ENCODE assay signal across 24 mouse cellular contexts in genomic region chr19:3611730-3612129, GRCm38 (mm10). TPM values are rescaled to one million over a fixed set of nuclear protein-coding genes. Genes with fewer than 3 reads are reported as not detected.
DNase-seq lines count a peak whose midpoint lies in the region; ATAC-seq lines count a peak whose summit lies in the region.
"Had no signal": no experiment of that assay in that cellular context is flagged by ENCODE, and none has a peak within 500 bp of the region (broad histone marks: within the 10 kb centered on the region; RNA-seq: fewer than 3 reads in every experiment).

No protein-coding gene starts in this region.

- H3K4me1 ChIP-seq in embryonic facial prominence, embryonic 15.5 days, result no peaks in the 10 kb centered on the region
- no peaks in the 10 kb centered on the region for H3K4me1 ChIP-seq in embryonic facial prominence, embryonic 10.5 days
- no peaks in the 10 kb centered on the region for H3K4me1 ChIP-seq in midbrain, embryonic 11.5 days (ENCODE audit: control insufficient read depth, insufficient read depth, low read length)
- H3K4me1 ChIP-seq in midbrain, embryonic 15.5 days, result no peaks in the 10 kb centered on the region
- H3K4me1 ChIP-seq in lung, embryonic 16.5 days (replicated peaks; ENCODE audit: control insufficient read depth, insufficient read depth, low read length), result peaks cover 4% of the 10 kb centered on the region; the same call in 1 of the 2 replicates
- H3K4me1 ChIP-seq: forebrain, embryonic 15.5 days; midbrain, embryonic 13.5 days; neural tube, embryonic 13.5 days had no signal

- no peak overlapping the region for H3K4me2 ChIP-seq in embryonic facial prominence, embryonic 15.5 days (replicated peaks)
- H3K4me2 ChIP-seq in midbrain, embryonic 11.5 days, result no peak overlapping the region
- no peak overlapping the region for H3K4me2 ChIP-seq in midbrain, embryonic 15.5 days
- H3K4me2 ChIP-seq in lung, embryonic 16.5 days (ENCODE audit: low read depth, low read length), result no peak overlapping the region
- H3K4me2 ChIP-seq: forebrain, embryonic 15.5 days; heart, embryonic 13.5 days; hindbrain, embryonic 14.5 days; midbrain, embryonic 13.5 days; neural tube, embryonic 13.5 days had no signal

- 86% methylated on average over 8 of the region's 8 CpGs for WGBS in embryonic facial prominence, embryonic 15.5 days
- WGBS in embryonic facial prominence, embryonic 10.5 days, result 90% methylated on average over 8 of the region's 8 CpGs
- WGBS in midbrain, embryonic 11.5 days, result 93% methylated on average over 8 of the region's 8 CpGs
- 92% methylated on average over 8 of the region's 8 CpGs for WGBS in midbrain, embryonic 15.5 days
- 51% methylated on average over 8 of the region's 8 CpGs for WGBS in lung, embryonic 16.5 days

- peaks cover 90% of the 10 kb centered on the region for H3K36me3 ChIP-seq in embryonic facial prominence, embryonic 15.5 days
- H3K36me3 ChIP-seq in embryonic facial prominence, embryonic 10.5 days (replicated peaks), result peaks cover 95% of the 10 kb centered on the region
- peaks cover 5% of the 10 kb centered on the region for H3K36me3 ChIP-seq in midbrain, embryonic 11.5 days (ENCODE audit: control insufficient read depth, insufficient read depth, low read length)
- H3K36me3 ChIP-seq in midbrain, embryonic 15.5 days (replicated peaks), result 0 out of 2 replicates have a peak, but pooled peaks cover 3% of the 10 kb centered on the region
- peaks cover 34% of the 10 kb centered on the region for H3K36me3 ChIP-seq in lung, embryonic 16.5 days (ENCODE audit: control insufficient read depth, insufficient read depth, low read length)

- H3K27ac ChIP-seq in embryonic facial prominence, embryonic 15.5 days (replicated peaks), result no peak overlapping the region
- H3K27ac ChIP-seq in embryonic facial prominence, embryonic 10.5 days (replicated peaks), result no peak overlapping the region
- H3K27ac ChIP-seq in midbrain, embryonic 11.5 days (ENCODE audit: low read depth, low read length), result no peak overlapping the region
- H3K27ac ChIP-seq in midbrain, embryonic 15.5 days, result no peak overlapping the region
- H3K27ac ChIP-seq in lung, embryonic 16.5 days (ENCODE audit: low read length), result no peak overlapping the region
- H3K27ac ChIP-seq: forebrain, embryonic 15.5 days; heart, adult 2 months; hindbrain, embryonic 14.5 days; midbrain, embryonic 13.5 days; neural tube, embryonic 13.5 days had no signal

- H3K4me3 ChIP-seq in embryonic facial prominence, embryonic 15.5 days (replicated peaks), result no peak overlapping the region
- H3K4me3 ChIP-seq in embryonic facial prominence, embryonic 10.5 days, result no peak overlapping the region
- H3K4me3 ChIP-seq in midbrain, embryonic 11.5 days (ENCODE audit: low read depth, low read length), result no peak overlapping the region
- H3K4me3 ChIP-seq in midbrain, embryonic 15.5 days, result no peak overlapping the region
- no peak overlapping the region for H3K4me3 ChIP-seq in lung, embryonic 16.5 days (ENCODE audit: low read length)
- H3K4me3 ChIP-seq: forebrain, embryonic 15.5 days; heart, adult 2 months; heart, embryonic 13.5 days; midbrain, embryonic 13.5 days; neural tube, embryonic 13.5 days had no signal

- H3K9me3 ChIP-seq in embryonic facial prominence, embryonic 15.5 days (replicated peaks), result no peaks in the 10 kb centered on the region
- no peaks in the 10 kb centered on the region for H3K9me3 ChIP-seq in embryonic facial prominence, embryonic 10.5 days
- no peaks in the 10 kb centered on the region for H3K9me3 ChIP-seq in midbrain, embryonic 11.5 days (ENCODE audit: control insufficient read depth, low read length)
- H3K9me3 ChIP-seq in midbrain, embryonic 15.5 days, result no peaks in the 10 kb centered on the region
- no peaks in the 10 kb centered on the region for H3K9me3 ChIP-seq in lung, embryonic 16.5 days (ENCODE audit: control insufficient read depth, low read length)
- H3K9me3 ChIP-seq: forebrain, embryonic 15.5 days; heart, embryonic 13.5 days; midbrain, embryonic 13.5 days; neural tube, embryonic 13.5 days had no signal

- ATAC-seq in embryonic facial prominence, embryonic 15.5 days (ENCODE audit: insufficient number of reproducible peaks, low FRiP score, low TSS enrichment, low read depth), result peak; percentile 26; the same call in 1 of the 2 replicates
- no peak for ATAC-seq in midbrain, embryonic 11.5 days (ENCODE audit: low FRiP score)
- no peak for ATAC-seq in midbrain, embryonic 15.5 days (replicated peaks)
- peak; percentile 75 for ATAC-seq in lung, embryonic 16.5 days (ENCODE audit: low read depth)
- ATAC-seq: forebrain, embryonic 15.5 days; inflammation-experienced regulatory T-cells, adult 6 months; midbrain, embryonic 13.5 days had no signal

- H3K9ac ChIP-seq in embryonic facial prominence, embryonic 15.5 days, result no peak overlapping the region
- no peak overlapping the region for H3K9ac ChIP-seq in midbrain, embryonic 11.5 days (ENCODE audit: low read length)
- H3K9ac ChIP-seq in midbrain, embryonic 15.5 days, result no peak overlapping the region
- no peak overlapping the region for H3K9ac ChIP-seq in lung, embryonic 16.5 days (ENCODE audit: low read length)
- H3K9ac ChIP-seq: forebrain, embryonic 15.5 days; heart, embryonic 13.5 days; hindbrain, embryonic 14.5 days; midbrain, embryonic 13.5 days; neural tube, embryonic 13.5 days had no signal

- no peak for DNase-seq in embryonic facial prominence, embryonic 10.5 days (ENCODE audit: low spot score)
- DNase-seq in midbrain, embryonic 11.5 days (ENCODE audit: low spot score, missing footprints), result peak; percentile 39
- peak; percentile 26 to 66 for DNase-seq in lung, postnatal 4 days
- no peak for DNase-seq in adrenal gland, postnatal 4 days (ENCODE audit: low spot score in 2 of 2)
- no peak for DNase-seq in frontal cortex, postnatal 10 days (ENCODE audit: low spot score in 2 of 2)
- DNase-seq: adrenal gland, postnatal 14 days; cerebellum, adult 8-10 months; cerebellum, postnatal 36 days; embryo, embryonic 11 days; gastrocnemius, postnatal 10 days; heart, adult 2 months; kidney, postnatal 36 days; liver; retina, postnatal 1 day; right cerebral cortex, postnatal 25 days had no signal

- H3K27me3 ChIP-seq in embryonic facial prominence, embryonic 15.5 days, result no peaks in the 10 kb centered on the region
- H3K27me3 ChIP-seq in embryonic facial prominence, embryonic 10.5 days (replicated peaks; ENCODE audit: low read depth, poor library complexity, severe bottlenecking), result no peaks in the 10 kb centered on the region
- no peaks in the 10 kb centered on the region for H3K27me3 ChIP-seq in midbrain, embryonic 11.5 days (ENCODE audit: control insufficient read depth, insufficient read depth, low read length)
- no peaks in the 10 kb centered on the region for H3K27me3 ChIP-seq in midbrain, embryonic 15.5 days (replicated peaks)
- no peaks in the 10 kb centered on the region for H3K27me3 ChIP-seq in lung, embryonic 16.5 days (ENCODE audit: control insufficient read depth, insufficient read depth, low read depth, low read length)
- H3K27me3 ChIP-seq: forebrain, embryonic 15.5 days; heart, embryonic 13.5 days; midbrain, embryonic 13.5 days; neural tube, embryonic 13.5 days had no signal

RNA-seq across cellular contexts. Expression of gene Ppp6r3, which starts 36.2 kb away (rescaled TPM):
- polyA plus RNA-seq in embryonic facial prominence, embryonic 15.5 days (2015; fragmentation: Nextera tagmentation; extraction: Ambion mirVana), result 50.1 and 55.0 TPM in 2 replicates
- 70.6 and 73.9 TPM in 2 replicates for polyA plus RNA-seq in embryonic facial prominence, embryonic 10.5 days (2016; fragmentation: Nextera tagmentation; extraction: Ambion mirVana)
- 81.8 and 84.2 TPM in 2 replicates for polyA plus RNA-seq in midbrain, embryonic 11.5 days (2014; fragmentation: Nextera tagmentation; extraction: Ambion mirVana)
- 55.7 and 65.4 TPM in 2 replicates for polyA plus RNA-seq in midbrain, embryonic 15.5 days (2015; fragmentation: Nextera tagmentation; extraction: Ambion mirVana)
- 65.0 and 66.2 TPM in 2 replicates for polyA plus RNA-seq in lung, embryonic 16.5 days (2015; fragmentation: Nextera tagmentation; extraction: Ambion mirVana)
- 100 to 1,000 TPM; 104 to 114 TPM for total RNA-seq in adrenal gland, postnatal 4 days (2021)

Comparison
In these comparisons a context has a peak if more than half of its experiments do, and no peak if none do; other contexts are left out.
1. ATAC-seq: peak in embryonic facial prominence, embryonic 15.5 days (single experiment) and lung, embryonic 16.5 days (single experiment); none in midbrain, embryonic 11.5 days (single experiment) and midbrain, embryonic 15.5 days (single experiment).
2. DNase-seq: peak in midbrain, embryonic 11.5 days (single experiment) and lung, postnatal 4 days (2 of 2); none in embryonic facial prominence, embryonic 10.5 days (single experiment), adrenal gland, postnatal 4 days (0 of 2) and frontal cortex, postnatal 10 days (0 of 2).